Mouse (Mus musculus) B cell, adult 67 days (primary cell): Measurements from ENCODE around the gene Slc39a9. TPM values are rescaled to one million over a fixed set of nuclear protein-coding genes. Genes with fewer than 3 reads are reported as not detected.

ENCODE experiments used
- total RNA-seq, 2 experiments: library from RNA; stranded (reverse); gene quantifications; 4 replicates each; pipeline ENCODE4 v1.2.4; 2023

The Slc39a9 gene
- 10 to 100 TPM; 35.3 to 43.0 TPM for total RNA-seq

GRCm38 (mm10) chr12:80643693-80644505, at the start of gene Slc39a9, which contains the start of gene Erh:
Slc39a9 (plus strand) TSS chr12:80643883.
Erh (minus strand) TSS chr12:80644341.

DNA sequence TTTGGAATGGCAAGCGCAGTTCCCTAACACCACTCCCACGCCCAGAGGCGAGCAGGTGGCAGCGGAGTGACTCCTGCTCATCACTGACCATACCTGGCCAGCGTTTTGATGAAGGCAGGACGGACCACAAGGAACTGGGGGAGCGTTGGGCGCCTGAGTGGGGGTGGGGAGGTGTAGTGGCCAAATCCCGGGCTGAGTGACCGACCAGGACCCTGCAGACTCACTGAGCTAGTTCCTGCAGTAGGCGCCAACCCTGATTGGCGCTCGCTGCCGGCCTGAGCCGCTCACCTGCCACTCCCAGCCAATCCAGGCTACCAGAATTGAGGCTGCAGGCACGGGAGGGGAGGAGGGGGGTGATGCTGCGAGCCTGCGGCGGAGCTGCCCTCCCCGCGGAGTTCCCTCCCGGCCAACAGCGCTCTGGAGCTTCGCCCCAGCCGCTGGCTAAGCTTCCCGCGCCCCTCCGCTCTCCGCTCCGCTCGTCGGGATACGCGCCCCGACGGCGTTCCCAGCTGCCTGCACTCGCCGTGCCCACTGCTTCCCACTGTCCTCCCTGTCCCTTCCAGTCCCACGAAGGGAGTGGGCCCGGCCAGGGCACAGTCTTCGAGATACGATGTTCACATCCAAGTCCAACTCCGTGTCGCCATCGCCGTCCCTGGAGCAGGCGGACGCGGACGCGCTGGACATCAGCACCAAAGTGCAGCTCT, 48.7 kb downstream of the Slc39a9 start, which contains the start of gene Plekhd1:
Gene Plekhd1, plus strand, starts transcription at position 323 of the 704 bp plus-strand sequence.

Other genes with a start within 250 kb of the Slc39a9 start
- 10 to 100 TPM; 43.2 to 50.5 TPM for gene Dcaf5, start 207.3 kb upstream of the Slc39a9 start, total RNA-seq
- gene Exd2, start 180.8 kb upstream of the Slc39a9 start, total RNA-seq = 10 to 100 TPM; 42.7 to 54.6 TPM
- gene Galnt16, start 125.6 kb upstream of the Slc39a9 start, total RNA-seq = not detected
- gene Erh, start 458 bp downstream of the Slc39a9 start, total RNA-seq = 10 to 100 TPM; 53.2 to 77.2 TPM
- not detected for gene Plekhd1, start 48.7 kb downstream of the Slc39a9 start, total RNA-seq
- gene Ccdc177, start 116.8 kb downstream of the Slc39a9 start, total RNA-seq = not detected
- 100 to 1,000 TPM; 130 to 136 TPM for gene Susd6, start 146.6 kb downstream of the Slc39a9 start, total RNA-seq